Mouse (Mus musculus) MN1 (cell line): ENCODE results near the gene Olfr1411.

Experiments used
- DNase-seq: peaks from one replicate; pipeline ENCODE4 v3.0.0-alpha.2; 2016; ENCODE audit warnings: low spot score

The Olfr1411 gene

GRCm38 (mm10) chr1:92594111-92594510 lies at the start of gene Olfr1411:
Gene Olfr1411 (plus strand): TSS chr1:92594411.
- DNase-seq: no peak

- DNase-seq: no peak
Measured at GRCm38 (mm10) chr1:92545929-92546328, 48.3 kb upstream of the Olfr1411 start.

DNA sequence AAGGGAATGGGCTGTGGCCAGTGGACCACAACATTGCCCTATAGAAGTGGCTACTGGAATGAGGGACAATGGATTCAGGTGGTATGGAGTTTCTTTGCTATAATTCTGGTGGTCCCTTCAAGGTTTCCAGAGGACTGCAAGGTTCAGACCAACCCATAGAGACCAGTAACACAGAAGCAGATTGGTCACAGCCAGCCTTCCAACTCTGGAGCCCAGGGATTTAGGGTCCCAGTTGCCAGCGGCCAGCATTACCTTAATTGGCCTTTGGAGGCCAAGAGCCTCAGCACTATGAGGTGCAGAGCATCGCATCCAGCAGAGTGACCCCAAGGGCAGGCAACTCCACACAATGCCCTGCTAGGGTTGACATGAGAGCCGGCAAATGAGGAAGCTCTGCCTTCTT lies 23.2 kb upstream of the Olfr1411 start, which contains the start of gene Olfr1413:
Gene Olfr1413 (plus strand): TSS at position 301 of the 400 bp plus-strand sequence.
- DNase-seq: no peak

- no peak for DNase-seq
Measured at GRCm38 (mm10) chr1:92585479-92585878, 8.7 kb upstream of the Olfr1411 start, which contains the start of gene Olfr1412. Gene Olfr1412 (plus strand): TSS chr1:92585779.

GRCm38 (mm10) chr1:92596019-92596418 lies 1.8 kb downstream of the Olfr1411 start:
- DNase-seq: no peak

DNA sequence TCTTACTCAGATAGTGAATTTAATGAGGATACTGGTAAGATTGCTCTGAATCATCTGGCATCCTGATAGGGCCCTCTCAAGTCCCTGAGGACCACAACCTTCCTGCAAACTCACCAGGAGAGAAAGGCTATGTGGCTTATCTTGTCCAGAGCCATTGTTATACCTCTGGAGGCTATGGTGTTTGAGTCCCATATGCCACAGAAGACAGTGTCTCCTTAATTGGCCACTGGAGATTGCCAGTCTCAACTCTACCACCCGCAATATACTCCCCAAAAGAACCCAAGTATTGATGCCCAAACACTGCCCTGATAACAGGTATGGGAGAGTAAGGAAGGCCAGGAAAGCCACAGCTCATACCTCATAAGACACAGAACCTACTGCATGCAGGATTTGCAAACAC lies 11.3 kb downstream of the Olfr1411 start, which contains the start of gene Olfr1410:
Gene Olfr1410 (plus strand): TSS at position 301 of the 400 bp plus-strand sequence.
- no peak for DNase-seq

GRCm38 (mm10) chr1:92607711-92608110 lies 13.5 kb downstream of the Olfr1411 start:
- DNase-seq: no peak

DNA sequence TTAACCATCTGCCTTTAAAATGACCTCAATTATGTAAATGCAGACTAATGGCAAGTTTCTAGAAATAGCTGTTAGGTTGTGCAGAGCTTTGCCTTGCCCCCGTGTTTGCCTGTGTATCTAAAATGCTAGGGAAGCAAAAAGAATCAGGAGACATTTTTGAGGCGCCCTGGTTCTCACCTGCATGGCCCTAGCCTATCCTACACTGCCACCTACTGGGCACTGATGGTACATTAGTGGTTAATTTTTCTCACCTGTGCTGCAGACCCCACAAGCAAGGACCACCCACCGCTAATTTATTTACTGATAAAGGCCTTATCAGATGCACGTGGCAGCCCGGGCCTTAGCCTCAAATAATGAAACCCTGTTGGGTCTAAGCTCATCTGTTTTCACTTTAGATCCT lies 16.8 kb downstream of the Olfr1411 start:
- DNase-seq: peak; percentile 56

DNA sequence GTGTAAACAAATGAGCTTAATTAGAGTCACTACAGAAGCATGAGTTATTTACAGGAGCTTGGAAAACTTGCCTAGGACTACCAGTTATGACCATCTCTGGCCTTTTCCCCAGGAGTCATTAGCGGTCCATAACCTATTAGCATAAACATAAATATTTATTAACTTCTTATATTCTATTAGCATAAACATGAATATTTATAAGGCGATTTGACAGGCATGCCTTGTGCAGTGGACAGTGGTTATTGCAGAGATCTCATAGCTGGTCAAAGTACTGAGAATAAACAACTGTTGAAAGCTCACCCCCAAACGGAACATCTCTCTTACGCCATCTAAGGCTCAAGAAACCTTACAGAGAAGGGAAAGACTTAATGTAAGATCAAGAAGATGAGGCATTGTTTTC lies 19.0 kb downstream of the Olfr1411 start:
- no peak for DNase-seq

GRCm38 (mm10) chr1:92614516-92614915 lies 20.3 kb downstream of the Olfr1411 start:
- DNase-seq: peak; percentile 63

DNA sequence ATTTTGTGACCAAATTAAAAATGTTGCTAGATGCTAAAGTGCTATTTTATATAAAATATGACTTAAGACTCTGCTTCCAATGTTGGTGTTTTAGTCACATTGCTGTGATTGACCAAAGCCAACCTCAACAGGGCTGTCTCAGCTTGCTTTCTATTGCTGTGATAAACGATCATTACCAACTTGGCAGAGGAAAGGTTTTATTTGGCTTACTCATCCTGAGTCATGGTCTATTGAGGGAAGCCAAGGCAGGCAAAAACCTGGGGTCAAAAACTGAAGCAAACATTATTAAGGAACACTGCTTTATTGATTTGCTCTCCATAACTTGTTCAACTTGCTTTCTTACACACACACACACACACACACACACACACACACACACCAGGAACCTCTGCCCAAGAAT lies 21.8 kb downstream of the Olfr1411 start:
- DNase-seq: no peak

DNA sequence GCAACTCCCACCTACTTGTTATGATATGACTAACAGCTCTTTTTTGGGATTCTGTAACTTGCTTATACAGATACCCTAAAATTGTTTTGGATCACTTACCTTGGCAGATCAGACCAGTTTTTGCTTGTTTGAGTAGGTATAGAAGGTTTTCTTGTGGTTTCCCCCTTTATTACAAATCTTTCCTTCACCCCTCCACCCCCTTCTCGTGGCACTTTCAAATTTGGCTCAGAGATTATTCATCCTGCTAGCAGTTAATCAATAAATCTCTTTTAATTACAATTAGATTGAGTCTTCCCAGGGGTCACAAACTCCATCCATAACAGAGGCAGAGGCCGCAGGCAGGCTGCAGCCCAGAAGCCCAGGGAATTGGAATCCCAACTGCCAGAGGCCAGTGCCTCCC lies 23.3 kb downstream of the Olfr1411 start, which contains the start of gene Olfr12:
Gene Olfr12 (plus strand): TSS at position 301 of the 400 bp plus-strand sequence.
- no peak for DNase-seq

- DNase-seq: no peak
Measured at GRCm38 (mm10) chr1:92618360-92618759, 24.1 kb downstream of the Olfr1411 start.

DNA sequence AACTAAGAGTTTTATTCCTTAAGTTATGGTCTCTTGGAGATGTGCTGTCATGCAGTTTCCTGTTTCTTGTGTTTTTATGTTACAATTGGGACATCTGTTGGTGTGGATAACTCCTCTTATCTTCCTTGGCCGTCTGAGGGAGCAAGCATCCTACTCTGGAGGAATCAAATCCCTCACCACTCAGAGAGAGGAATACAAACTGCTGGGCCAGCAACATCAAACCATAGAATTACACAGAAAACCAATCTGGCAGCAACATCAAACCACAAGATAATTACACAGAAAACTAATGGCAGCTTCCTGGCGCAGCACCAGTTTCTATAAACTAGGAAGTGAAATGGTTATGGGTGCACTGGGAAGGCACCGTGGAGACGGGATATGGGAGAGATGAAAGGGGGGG lies 34.0 kb downstream of the Olfr1411 start:
- DNase-seq: peak; percentile 15

DNA sequence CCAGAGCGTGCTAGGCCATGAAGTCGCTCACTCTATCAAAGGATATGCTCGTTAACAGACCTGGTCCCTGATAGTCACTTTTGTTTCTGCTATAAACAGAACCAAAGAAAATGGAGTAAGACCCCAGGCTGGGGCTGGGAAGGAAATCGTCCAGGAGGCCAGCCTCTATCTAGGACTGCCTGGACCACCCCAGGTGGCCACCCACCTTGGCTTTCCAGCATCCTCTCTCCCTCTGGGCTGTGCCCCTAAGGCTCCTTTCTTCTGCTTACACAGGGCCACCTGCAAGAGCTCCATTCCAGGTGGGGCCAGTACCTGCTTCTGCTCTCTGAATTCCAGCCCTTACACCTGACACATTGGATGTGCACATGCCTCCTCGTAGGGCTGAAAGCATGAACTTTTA lies 38.0 kb downstream of the Olfr1411 start:
- no peak for DNase-seq

GRCm38 (mm10) chr1:92632948-92633347 lies 38.7 kb downstream of the Olfr1411 start:
- DNase-seq: no peak

- DNase-seq: no peak
Measured at GRCm38 (mm10) chr1:92633726-92634125, 39.5 kb downstream of the Olfr1411 start.

- DNase-seq: no peak
Measured at GRCm38 (mm10) chr1:92634569-92634968, 40.4 kb downstream of the Olfr1411 start.

- DNase-seq: peak; percentile 29
Measured at GRCm38 (mm10) chr1:92634976-92635599, 40.9 kb downstream of the Olfr1411 start.

GRCm38 (mm10) chr1:92636015-92636414 lies 41.8 kb downstream of the Olfr1411 start:
- DNase-seq: no peak

DNA sequence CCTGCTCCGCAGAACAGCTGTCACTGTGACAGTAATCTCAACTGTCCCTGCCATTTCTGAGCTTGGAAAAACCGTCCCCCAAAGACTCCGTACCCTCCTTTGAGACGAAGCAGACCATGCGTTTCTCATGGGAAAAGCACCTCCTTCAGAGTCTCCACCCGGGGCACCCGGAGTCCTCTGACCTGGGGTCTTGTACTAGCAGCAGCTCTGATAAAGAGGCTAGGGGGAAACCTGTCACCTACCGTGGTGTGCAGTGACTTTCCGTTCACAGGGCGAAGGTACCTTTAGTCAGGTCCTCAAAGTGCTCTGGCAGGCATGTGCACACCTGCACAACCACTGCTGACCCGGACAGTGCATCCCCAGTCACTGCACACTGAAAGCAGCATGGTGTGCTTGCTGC lies 42.5 kb downstream of the Olfr1411 start:
- no peak for DNase-seq

DNA sequence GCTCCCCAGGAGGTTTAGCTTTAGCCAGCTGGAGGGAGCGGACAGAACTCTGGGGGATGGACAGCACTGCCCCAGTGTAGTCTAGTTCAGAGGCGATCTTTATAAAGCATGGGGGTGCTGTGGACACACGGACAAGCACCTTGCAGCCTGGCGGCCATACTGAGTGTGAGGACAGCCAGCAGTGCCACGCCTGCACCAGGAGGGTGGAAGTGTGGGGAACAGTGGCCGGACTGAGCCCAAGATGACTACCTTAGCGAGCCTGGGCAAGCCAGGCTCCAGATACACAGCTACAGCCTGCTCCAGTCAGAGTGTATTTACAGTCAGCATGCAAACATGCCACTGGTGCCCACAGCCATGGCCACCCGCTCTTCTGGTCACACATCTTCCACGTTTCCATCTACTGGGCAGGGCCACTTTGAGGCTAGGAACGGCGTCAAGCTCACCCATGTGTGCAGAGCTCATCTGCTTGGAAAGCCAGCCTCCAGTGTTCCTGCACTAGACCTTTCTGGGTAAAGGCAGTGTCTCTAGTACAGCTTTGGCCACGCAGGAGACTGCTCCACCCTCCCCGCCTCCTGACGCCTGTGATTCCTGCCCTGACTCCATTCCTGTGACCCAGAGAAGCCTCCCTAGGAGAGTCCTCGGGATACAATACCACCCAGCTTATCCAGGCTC lies 43.4 kb downstream of the Olfr1411 start:
- no peak for DNase-seq

- no peak for DNase-seq
Measured at GRCm38 (mm10) chr1:92638181-92638580, 44.0 kb downstream of the Olfr1411 start.
